Mouse (Mus musculus) small intestine, adult 2 months (tissue): ENCODE data around the gene Yif1a. TPM values are rescaled to one million over a fixed set of nuclear protein-coding genes. Genes with fewer than 3 reads are reported as not detected.
"Not testable (repeated sequence)": the region's sequence is repeated elsewhere in the genome, so short reads cannot be mapped to it uniquely, and the experiment has no call there.

Source experiments
- H3K27ac ChIP-seq: fragments of 200-500 bp; 2 replicates; pipeline ENCODE4 v1.5.1; 2012; ENCODE audit warnings: low read depth, low read length, control low read depth, inconsistent platforms; ENCODE audit not compliant: insufficient read depth
- H3K27me3 ChIP-seq: fragments of 200-500 bp; 2 replicates; pipeline ENCODE4 v1.6.1; 2012; ENCODE audit warnings: mild to moderate bottlenecking, moderate library complexity, low read length, inconsistent platforms; ENCODE audit not compliant: control insufficient read depth, insufficient read depth
- H3K36me3 ChIP-seq: fragments of 200-500 bp; 2 replicates; pipeline ENCODE4 v1.6.1; 2012; ENCODE audit warnings: mild to moderate bottlenecking, low read length, control low read depth, inconsistent platforms; ENCODE audit not compliant: control insufficient read depth, insufficient read depth
- H3K4me1 ChIP-seq: fragments of 200-500 bp; 2 replicates; pipeline ENCODE4 v1.6.1; 2012; ENCODE audit warnings: low read length, inconsistent platforms, mixed read lengths; ENCODE audit not compliant: control insufficient read depth, insufficient read depth, insufficient read length
- H3K4me3 ChIP-seq: fragments of 200-500 bp; 2 replicates; pipeline ENCODE4 v1.5.1; 2012; ENCODE audit warnings: low read depth, mild to moderate bottlenecking, control low read depth, inconsistent platforms, low read length, moderate library complexity
- CTCF ChIP-seq: fragments of 200-500 bp; IDR thresholded peaks from 2 replicates; pipeline ENCODE4 v1.5.1; 2012; ENCODE audit warnings: low read depth, mild to moderate bottlenecking, control low read depth, inconsistent platforms, low read length, moderate library complexity, mixed read lengths; ENCODE audit not compliant: insufficient replicate concordance, insufficient read length; ENCODE audit errors: extremely low read depth
- POLR2A ChIP-seq: fragments of 200-500 bp; IDR thresholded peaks from 2 replicates; pipeline ENCODE4 v1.6.1; 2012; ENCODE audit warnings: low read depth, mild to moderate bottlenecking, control low read depth, inconsistent platforms, low read length, moderate library complexity
- WGBS: fragments of 180-500 bp; shearing (Covaris S2); methylation state at CpG from one replicate; pipeline ENCODE4 v1.1.7; 2018; 5-methylcytosine and 5-hydroxymethylcytosine counted together
- polyA plus RNA-seq: library from polyadenylated mRNA; depleted of rRNA; stranded (reverse); fragments of >200 nt; gene quantifications from 2 replicates; pipeline ENCODE4 v1.2.3, GENCODE M21; 2012

The Yif1a gene
- polyA plus RNA-seq, 1 experiment: 252 TPM

- Histone ChIP-seq H3K27me3 (peaks cover 34% of the 10 kb centered on the region), H3K27ac (no peak overlapping the region)
- WGBS: 58% methylated on average over 18 of the region's 18 CpGs
Observed at GRCm38 (mm10) chr19:5082005-5082404, 6.3 kb upstream of the Yif1a start.

GRCm38 (mm10) chr19:5082596-5082995 lies 5.7 kb upstream of the Yif1a start:
- H3K4me1 ChIP-seq: peaks cover 16% of the 10 kb centered on the region
- WGBS: 56% methylated on average over 24 of the region's 24 CpGs
- no peak overlapping the region for H3K4me3 ChIP-seq
- no peaks in the 10 kb centered on the region for H3K36me3 ChIP-seq
- peaks cover 34% of the 10 kb centered on the region for H3K27me3 ChIP-seq
- no peak for TF ChIP-seq CTCF
- TF ChIP-seq POLR2A: no peak
- H3K27ac ChIP-seq: no peak overlapping the region

More at GRCm38 (mm10) chr19:5082005-5082404, 6.3 kb upstream of the Yif1a start:
- no peak overlapping the region for H3K4me3 ChIP-seq
- TF ChIP-seq CTCF: no peak
- no peak for TF ChIP-seq POLR2A
- peaks cover 11% of the 10 kb centered on the region for H3K4me1 ChIP-seq
- H3K36me3 ChIP-seq: no peaks in the 10 kb centered on the region

- no peaks in the 10 kb centered on the region for H3K36me3 ChIP-seq
- peak overlapping the region; percentile 68; the same call in 1 of the 2 replicates for H3K4me3 ChIP-seq
- TF ChIP-seq POLR2A (no peak), CTCF (no peak)
- peaks cover 34% of the 10 kb centered on the region for H3K27me3 ChIP-seq
- H3K4me1 ChIP-seq: peaks cover 20% of the 10 kb centered on the region
- no peak overlapping the region for H3K27ac ChIP-seq
- WGBS: 62% methylated on average over 3 of the region's 3 CpGs
Observed at GRCm38 (mm10) chr19:5083961-5084833, 4.1 kb upstream of the Yif1a start.

GRCm38 (mm10) chr19:5084834-5085144 lies 3.5 kb upstream of the Yif1a start:
- Histone ChIP-seq H3K27me3 (peaks cover 34% of the 10 kb centered on the region), H3K4me3 (peak overlapping the region; percentile 68), H3K4me1 (peaks cover 22% of the 10 kb centered on the region), H3K36me3 (0 out of 2 replicates have a peak, but pooled peaks cover 1% of the 10 kb centered on the region), H3K27ac (no peak overlapping the region)
- 6% methylated on average over 15 of the region's 15 CpGs for WGBS
- no peak for TF ChIP-seq CTCF
- TF ChIP-seq POLR2A: no peak

- TF ChIP-seq CTCF: no peak
- TF ChIP-seq POLR2A: no peak
- WGBS: under 1% methylated on average over 68 of the region's 69 CpGs
- H3K27ac ChIP-seq: no peak within 1 kb of the TSS
Observed at GRCm38 (mm10) chr19:5085145-5085863, 3.0 kb upstream of the Yif1a start, which contains the start of gene Tmem151a. Tmem151a (minus strand) TSS chr19:5085531.

GRCm38 (mm10) chr19:5086533-5086932 lies 1.8 kb upstream of the Yif1a start:
- Histone ChIP-seq H3K27me3 (peaks cover 22% of the 10 kb centered on the region), H3K36me3 (peaks cover 11% of the 10 kb centered on the region; the same call in 1 of the 2 replicates), H3K4me1 (peaks cover 22% of the 10 kb centered on the region)
- not testable (repeated sequence) for H3K27ac ChIP-seq, H3K4me3 ChIP-seq
- WGBS: 61% methylated on average over 4 of the region's 4 CpGs

More at GRCm38 (mm10) chr19:5085145-5085863, 3.0 kb upstream of the Yif1a start, which contains the start of gene Tmem151a:
- Histone ChIP-seq H3K36me3 (peaks cover 3% of the 10 kb centered on the region; the same call in 1 of the 2 replicates), H3K27me3 (peaks cover 34% of the 10 kb centered on the region), H3K4me3 (peak within 1 kb of the TSS; percentile 68), H3K4me1 (peaks cover 22% of the 10 kb centered on the region)

- Histone ChIP-seq H3K4me3 (peak overlapping the region; percentile 79), H3K27me3 (peaks cover 9% of the 10 kb centered on the region), H3K36me3 (peaks cover 19% of the 10 kb centered on the region), H3K4me1 (peaks cover 22% of the 10 kb centered on the region), H3K27ac (no peak overlapping the region)
- TF ChIP-seq POLR2A: no peak
- TF ChIP-seq CTCF: no peak
- WGBS: 91% methylated on average over 4 of the region's 4 CpGs
Observed at GRCm38 (mm10) chr19:5089324-5089723, 986 bp downstream of the Yif1a start.
